Mouse (Mus musculus) heart, embryonic 12.5 days (tissue): ENCODE data around the gene Synj2. TPM values are rescaled to one million over a fixed set of nuclear protein-coding genes. Genes with fewer than 3 reads are reported as not detected.

Experiments
- ATAC-seq: fragments of 200-750 bp; cut with Nextera tagmentation; 2 replicates; pipeline ENCODE4 v1.8.0; 2017; ENCODE audit warnings: moderate TSS enrichment, moderate library complexity; ENCODE audit not compliant: insufficient number of reproducible peaks, low FRiP score
- H3K27ac ChIP-seq: fragments of 300-500 bp; sonication (generic); 2 replicates; pipeline ENCODE4 v1.5.1; 2016; ENCODE audit warnings: mild to moderate bottlenecking, moderate library complexity; ENCODE audit not compliant: poor library complexity, severe bottlenecking
- H3K27me3 ChIP-seq: fragments of 300-500 bp; sonication (generic); replicated peaks from 2 replicates; pipeline ENCODE4 v1.6.1; 2016; ENCODE audit warnings: mild to moderate bottlenecking, moderate library complexity
- H3K36me3 ChIP-seq: fragments of 300-500 bp; sonication (generic); 2 replicates; pipeline ENCODE4 v1.6.1; 2016; ENCODE audit warnings: mild to moderate bottlenecking, moderate library complexity
- H3K4me1 ChIP-seq: fragments of 300-500 bp; sonication (generic); replicated peaks from 2 replicates; pipeline ENCODE4 v1.6.1; 2016; ENCODE audit warnings: mild to moderate bottlenecking
- H3K4me2 ChIP-seq: fragments of 300-500 bp; sonication (generic); 2 replicates; pipeline ENCODE4 v1.6.1; 2016; ENCODE audit warnings: mild to moderate bottlenecking, moderate library complexity
- H3K4me3 ChIP-seq: fragments of 300-500 bp; sonication (generic); 2 replicates; pipeline ENCODE4 v1.5.1; 2016; ENCODE audit warnings: mild to moderate bottlenecking
- H3K9ac ChIP-seq: fragments of 300-500 bp; sonication (generic); 2 replicates; pipeline ENCODE4 v1.6.1; 2016; ENCODE audit warnings: mild to moderate bottlenecking, moderate library complexity
- H3K9me3 ChIP-seq: fragments of 300-500 bp; sonication (generic); replicated peaks from 2 replicates; pipeline ENCODE4 v1.6.1; 2016; ENCODE audit warnings: mild to moderate bottlenecking, moderate library complexity
- WGBS: fragments of 180-500 bp; shearing (Covaris S2); methylation state at CpG from one replicate; pipeline ENCODE4 v1.1.7; 2016; 5-methylcytosine and 5-hydroxymethylcytosine counted together
- polyA plus RNA-seq: library from polyadenylated mRNA; unstranded; fragments of >200 nt; fragmentation: Nextera tagmentation; extraction: Ambion mirVana; gene quantifications from 2 replicates; pipeline ENCODE4 v1.2.1, GENCODE M21; 2016

Synj2 gene
- polyA plus RNA-seq, 1 experiment from 2014 or later: 3.9 TPM

DNA sequence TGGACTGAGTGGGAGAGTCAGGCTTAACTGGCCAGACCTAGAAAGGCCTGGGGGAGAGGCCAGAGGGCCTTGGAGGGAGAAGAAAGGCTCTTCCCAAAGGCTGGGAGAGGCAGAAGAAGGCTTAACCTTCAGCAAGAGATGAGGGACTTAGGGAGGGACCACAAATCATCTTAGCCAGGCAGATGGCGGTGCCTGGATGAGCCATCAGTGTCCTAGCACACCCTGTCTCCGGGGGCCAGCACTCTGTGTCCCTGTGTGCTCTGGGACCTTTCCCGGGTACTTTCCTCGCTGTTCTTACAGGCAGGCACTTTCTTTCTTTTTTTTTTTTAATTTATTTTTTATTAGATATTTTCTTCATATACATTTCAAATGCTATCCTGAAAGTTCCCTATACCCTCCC, 31.4 kb upstream of the Synj2 start:
- no peak overlapping the region for H3K4me3 ChIP-seq
- no peak overlapping the region for H3K27ac ChIP-seq
- ATAC-seq: no peak
- no peaks in the 10 kb centered on the region for H3K4me1 ChIP-seq
- H3K36me3 ChIP-seq: peaks cover 79% of the 10 kb centered on the region
- H3K4me2 ChIP-seq: no peak overlapping the region
- H3K27me3 ChIP-seq: no peaks in the 10 kb centered on the region
- no peaks in the 10 kb centered on the region for H3K9me3 ChIP-seq
- no peak overlapping the region for H3K9ac ChIP-seq
- WGBS: 88% methylated on average over 4 of the region's 4 CpGs

DNA sequence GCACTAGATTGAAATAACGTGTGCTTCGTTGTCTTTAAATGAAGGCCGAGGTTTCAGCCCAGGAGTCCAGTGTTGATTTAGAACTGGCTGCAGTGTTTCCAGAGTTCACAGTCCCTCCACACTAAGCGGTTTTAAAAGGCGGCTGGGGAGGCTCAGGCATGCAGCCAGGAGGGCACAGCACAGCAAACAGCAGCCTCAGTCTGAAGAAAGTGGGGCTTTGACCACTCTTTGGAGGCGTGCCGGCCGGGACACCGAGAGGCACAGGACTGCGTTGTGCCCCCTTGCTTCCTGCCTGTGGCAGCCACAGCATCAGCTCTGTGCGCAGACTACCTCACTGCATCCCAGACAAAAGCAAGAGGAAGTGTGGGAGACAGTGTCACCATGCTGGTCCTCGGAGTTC, 29.5 kb upstream of the Synj2 start:
- Histone ChIP-seq H3K9ac (no peak overlapping the region), H3K4me3 (no peak overlapping the region), H3K27ac (no peak overlapping the region), H3K36me3 (peaks cover 71% of the 10 kb centered on the region), H3K4me2 (no peak overlapping the region), H3K9me3 (no peaks in the 10 kb centered on the region), H3K27me3 (no peaks in the 10 kb centered on the region), H3K4me1 (no peaks in the 10 kb centered on the region)
- 79% methylated on average over 12 of the region's 12 CpGs for WGBS
- ATAC-seq: no peak

DNA sequence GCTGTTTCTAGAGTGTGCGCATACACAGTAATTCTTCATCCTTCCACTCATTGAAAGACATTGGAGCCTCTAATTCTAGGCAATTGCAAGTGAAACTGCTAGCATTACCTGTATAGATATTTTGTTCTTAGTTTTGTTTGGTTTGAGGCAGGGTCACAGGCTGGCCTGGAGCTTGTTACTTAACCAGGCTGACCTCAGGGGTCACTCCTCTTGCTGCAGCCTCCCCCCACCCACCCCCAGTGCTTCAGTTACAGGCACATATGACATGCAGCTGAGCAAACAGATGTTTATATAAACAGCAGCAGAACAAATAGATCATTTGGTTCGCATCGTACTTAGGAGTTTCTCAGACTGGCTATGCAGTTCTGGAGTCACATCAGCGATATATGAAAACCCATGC, 28.3 kb upstream of the Synj2 start:
- H3K36me3 ChIP-seq: peaks cover 69% of the 10 kb centered on the region
- H3K27ac ChIP-seq: no peak overlapping the region
- no peak for ATAC-seq
- no peaks in the 10 kb centered on the region for H3K4me1 ChIP-seq
- WGBS: 96% methylated on average over 4 of the region's 4 CpGs
- no peaks in the 10 kb centered on the region for H3K27me3 ChIP-seq
- no peak overlapping the region for H3K4me2 ChIP-seq
- no peak overlapping the region for H3K9ac ChIP-seq
- no peaks in the 10 kb centered on the region for H3K9me3 ChIP-seq
- H3K4me3 ChIP-seq: no peak overlapping the region

- Histone ChIP-seq H3K4me3 (no peak overlapping the region), H3K4me2 (no peak overlapping the region), H3K9me3 (no peaks in the 10 kb centered on the region), H3K27ac (no peak overlapping the region), H3K27me3 (no peaks in the 10 kb centered on the region), H3K4me1 (no peaks in the 10 kb centered on the region), H3K9ac (no peak overlapping the region), H3K36me3 (peaks cover 72% of the 10 kb centered on the region)
- 75% methylated on average over 5 of the region's 5 CpGs for WGBS
- no peak for ATAC-seq
Measured at GRCm38 (mm10) chr17:5914217-5914616, 26.9 kb upstream of the Synj2 start.

- Histone ChIP-seq H3K27me3 (no peaks in the 10 kb centered on the region), H3K27ac (no peak overlapping the region), H3K4me1 (peaks cover 18% of the 10 kb centered on the region), H3K9me3 (no peaks in the 10 kb centered on the region), H3K9ac (no peak overlapping the region), H3K4me3 (no peak overlapping the region), H3K36me3 (peaks cover 84% of the 10 kb centered on the region), H3K4me2 (no peak overlapping the region)
- WGBS: 74% methylated on average over 8 of the region's 8 CpGs
- ATAC-seq: no peak
Measured at GRCm38 (mm10) chr17:5921954-5922353, 19.1 kb upstream of the Synj2 start.

GRCm38 (mm10) chr17:5923281-5923680, 17.8 kb upstream of the Synj2 start:
- no peak overlapping the region for H3K27ac ChIP-seq
- H3K9me3 ChIP-seq: no peaks in the 10 kb centered on the region
- peaks cover 18% of the 10 kb centered on the region for H3K4me1 ChIP-seq
- peaks cover 86% of the 10 kb centered on the region for H3K36me3 ChIP-seq
- no peak overlapping the region for H3K4me2 ChIP-seq
- no peak for ATAC-seq
- no peak overlapping the region for H3K4me3 ChIP-seq
- no peak overlapping the region for H3K9ac ChIP-seq
- H3K27me3 ChIP-seq: no peaks in the 10 kb centered on the region
- WGBS: 74% methylated on average over 9 of the region's 9 CpGs

DNA sequence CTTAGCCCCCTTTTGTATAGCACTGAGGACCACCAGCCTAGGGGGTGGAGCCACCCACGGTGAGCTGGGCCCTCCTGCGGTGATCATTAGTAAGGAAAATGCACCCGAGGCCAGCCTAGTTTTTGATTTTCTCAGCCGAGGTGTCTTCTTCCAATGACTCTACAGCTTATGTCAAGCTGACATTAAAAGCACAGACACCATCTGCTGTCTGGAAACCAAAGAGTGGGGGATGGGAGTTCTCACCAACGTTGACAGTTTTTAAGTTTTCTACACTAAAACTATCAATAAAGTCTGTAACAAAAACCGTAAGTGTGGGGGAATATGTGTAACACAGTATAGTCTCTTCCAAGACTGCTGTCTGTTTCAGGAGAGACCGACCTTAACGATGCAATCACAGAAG, 16.8 kb upstream of the Synj2 start:
- Histone ChIP-seq H3K4me3 (no peak overlapping the region), H3K9ac (no peak overlapping the region), H3K9me3 (no peaks in the 10 kb centered on the region), H3K4me1 (peaks cover 18% of the 10 kb centered on the region), H3K27ac (no peak overlapping the region), H3K27me3 (no peaks in the 10 kb centered on the region), H3K4me2 (no peak overlapping the region), H3K36me3 (peaks cover 83% of the 10 kb centered on the region)
- no peak for ATAC-seq
- WGBS: 80% methylated on average over 8 of the region's 8 CpGs

DNA sequence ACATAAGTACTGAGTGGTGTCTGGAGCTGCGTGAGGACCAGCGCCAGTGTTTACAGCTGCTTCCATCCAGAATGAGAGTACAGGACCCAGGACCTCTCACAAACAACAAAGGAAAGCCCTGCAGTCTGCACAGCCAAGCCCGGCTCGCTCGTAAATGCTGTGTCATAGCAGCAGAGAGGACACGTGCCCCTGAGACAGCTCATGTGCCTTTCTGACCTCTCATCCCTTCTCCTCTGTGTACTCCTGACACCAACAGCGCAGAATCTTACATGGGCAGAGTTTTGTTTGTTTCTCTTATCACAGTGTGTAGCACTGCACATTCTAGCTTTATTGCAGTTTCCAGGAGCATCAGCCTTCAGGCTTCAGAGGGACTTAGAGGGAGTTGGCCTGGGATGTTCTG, 14.4 kb upstream of the Synj2 start:
- Histone ChIP-seq H3K9me3 (no peaks in the 10 kb centered on the region), H3K4me3 (no peak overlapping the region), H3K4me1 (peaks cover under 1% of the 10 kb centered on the region; the same call in 1 of the 2 replicates), H3K36me3 (peaks cover 78% of the 10 kb centered on the region), H3K27ac (no peak overlapping the region), H3K27me3 (no peaks in the 10 kb centered on the region), H3K4me2 (no peak overlapping the region), H3K9ac (no peak overlapping the region)
- no peak; the same call in 1 of the 2 replicates for ATAC-seq
- WGBS: 76% methylated on average over 7 of the region's 7 CpGs

GRCm38 (mm10) chr17:5929031-5929430, 12.0 kb upstream of the Synj2 start:
- no peaks in the 10 kb centered on the region for H3K27me3 ChIP-seq
- H3K27ac ChIP-seq: no peak overlapping the region
- H3K4me3 ChIP-seq: no peak overlapping the region
- no peaks in the 10 kb centered on the region for H3K9me3 ChIP-seq
- peaks cover 67% of the 10 kb centered on the region for H3K36me3 ChIP-seq
- H3K9ac ChIP-seq: no peak overlapping the region
- H3K4me1 ChIP-seq: no peaks in the 10 kb centered on the region
- no peak overlapping the region for H3K4me2 ChIP-seq
- no peak for ATAC-seq
- WGBS: 87% methylated on average over 6 of the region's 6 CpGs

DNA sequence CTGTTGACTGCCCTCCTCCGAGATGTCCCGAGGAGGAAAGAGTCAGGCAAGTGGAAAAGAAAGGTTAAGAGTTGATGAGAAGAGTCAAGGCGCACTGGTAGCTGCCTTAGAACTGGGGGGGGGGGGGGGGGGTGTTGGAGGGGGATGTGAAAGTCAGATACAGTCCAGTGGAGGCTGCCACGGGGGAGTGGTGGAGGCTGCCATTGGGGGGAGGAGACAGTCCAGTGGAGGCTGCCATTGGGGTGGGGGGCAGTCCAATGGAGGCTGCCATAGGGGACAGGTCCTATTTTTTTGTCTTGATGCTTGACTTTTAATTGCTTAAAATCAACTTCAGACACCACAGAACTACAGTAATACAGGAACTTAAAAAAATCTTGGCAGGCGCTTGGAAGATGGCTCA, 8.9 kb upstream of the Synj2 start:
- Histone ChIP-seq H3K9me3 (no peaks in the 10 kb centered on the region), H3K36me3 (peaks cover 39% of the 10 kb centered on the region), H3K27ac (no peak overlapping the region), H3K27me3 (no peaks in the 10 kb centered on the region), H3K4me3 (no peak overlapping the region), H3K4me1 (peaks cover 12% of the 10 kb centered on the region), H3K9ac (no peak overlapping the region), H3K4me2 (no peak overlapping the region)
- ATAC-seq: no peak
- WGBS: 80% methylated on average over 5 of the region's 5 CpGs

GRCm38 (mm10) chr17:5934554-5935324, 6.3 kb upstream of the Synj2 start:
- 2% methylated on average over 30 of the region's 30 CpGs for WGBS
- H3K27ac ChIP-seq: peak overlapping the region; percentile 3; the same call in 1 of the 2 replicates
- no peaks in the 10 kb centered on the region for H3K9me3 ChIP-seq
- peak overlapping the region; percentile 82 for H3K9ac ChIP-seq
- peaks cover 14% of the 10 kb centered on the region; the same call in 1 of the 2 replicates for H3K27me3 ChIP-seq
- peaks cover 17% of the 10 kb centered on the region for H3K36me3 ChIP-seq
- peak overlapping the region; percentile 55 for H3K4me3 ChIP-seq
- peaks cover 12% of the 10 kb centered on the region for H3K4me1 ChIP-seq
- peak overlapping the region; percentile 95 for H3K4me2 ChIP-seq
- ATAC-seq: peak; percentile 92

DNA sequence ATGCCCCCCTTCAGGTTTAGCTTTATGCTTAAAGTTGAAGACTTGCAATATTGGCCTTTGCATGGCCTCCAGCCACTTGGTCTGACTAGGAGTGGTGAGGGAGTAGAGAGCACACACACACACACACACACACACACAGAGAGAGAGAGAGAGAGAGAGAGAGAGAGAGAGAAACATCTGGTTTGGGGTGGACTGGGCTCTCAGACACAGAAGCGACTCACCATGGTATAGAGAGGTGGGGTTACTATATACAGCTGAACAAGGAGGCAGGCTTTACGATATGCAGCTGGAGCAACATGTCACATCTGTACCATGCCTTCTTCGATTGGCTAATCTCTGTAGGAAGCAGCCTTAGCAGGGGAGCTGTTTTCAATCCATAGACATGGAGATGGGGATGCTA, 5.4 kb upstream of the Synj2 start:
- H3K4me2 ChIP-seq: peak overlapping the region; percentile 95

More for the DNA sequence above, 5.4 kb upstream of the Synj2 start:
- Histone ChIP-seq H3K4me3 (no peak overlapping the region), H3K9me3 (no peaks in the 10 kb centered on the region), H3K9ac (no peak overlapping the region), H3K36me3 (peaks cover 10% of the 10 kb centered on the region; the same call in 1 of the 2 replicates), H3K4me1 (peaks cover 13% of the 10 kb centered on the region), H3K27ac (no peak overlapping the region), H3K27me3 (peaks cover 18% of the 10 kb centered on the region; the same call in 1 of the 2 replicates)
- WGBS: 75% methylated on average over 3 of the region's 3 CpGs
- no peak for ATAC-seq
